Mouse (Mus musculus): ENCODE results near the gene Aldoart2. TPM values are rescaled to one million over a fixed set of nuclear protein-coding genes. Genes with fewer than 3 reads are reported as not detected.
"Not testable (repeated sequence)": the region's sequence is repeated elsewhere in the genome, so short reads cannot be mapped to it uniquely, and the experiment has no call there.

Aldoart2 gene
- total RNA-seq, 2 experiments from 2014 or later: not detected

GRCm38 (mm10) chr12:55571661-55572060 is 6.6 kb downstream of the Aldoart2 start:
- no peak for ATAC-seq (replicated peaks; ENCODE audit: low FRiP score, poor library complexity, severe bottlenecking)

GRCm38 (mm10) chr12:55573089-55573488 is 8.1 kb downstream of the Aldoart2 start:
- no peak for ATAC-seq (replicated peaks; ENCODE audit: low FRiP score, poor library complexity, severe bottlenecking)

GRCm38 (mm10) chr12:55573794-55574193 is 8.8 kb downstream of the Aldoart2 start:
- ATAC-seq (replicated peaks; ENCODE audit: low FRiP score, poor library complexity, severe bottlenecking): no peak

- not testable (repeated sequence) for ATAC-seq (replicated peaks; ENCODE audit: low FRiP score, poor library complexity, severe bottlenecking)
Measured at GRCm38 (mm10) chr12:55586936-55587335, 21.9 kb downstream of the Aldoart2 start.

- no peak for ATAC-seq (replicated peaks; ENCODE audit: low FRiP score, poor library complexity, severe bottlenecking)
Measured at GRCm38 (mm10) chr12:55598537-55598886, 33.5 kb downstream of the Aldoart2 start.

- ATAC-seq (replicated peaks; ENCODE audit: low FRiP score, poor library complexity, severe bottlenecking): no peak
Measured at GRCm38 (mm10) chr12:55598887-55599561, 34.0 kb downstream of the Aldoart2 start, which contains the start of gene Insm2. Insm2 (plus strand) TSS chr12:55599427.

GRCm38 (mm10) chr12:55599639-55600502 is 34.8 kb downstream of the Aldoart2 start:
- no peak for ATAC-seq (replicated peaks; ENCODE audit: low FRiP score, poor library complexity, severe bottlenecking)

- ATAC-seq (replicated peaks; ENCODE audit: low FRiP score, poor library complexity, severe bottlenecking): no peak
Measured at GRCm38 (mm10) chr12:55600503-55600994, 35.5 kb downstream of the Aldoart2 start.

GRCm38 (mm10) chr12:55604411-55604810 is 39.4 kb downstream of the Aldoart2 start:
- no peak for ATAC-seq (replicated peaks; ENCODE audit: low FRiP score, poor library complexity, severe bottlenecking)

GRCm38 (mm10) chr12:55607902-55608301 is 42.9 kb downstream of the Aldoart2 start:
- no peak for ATAC-seq (replicated peaks; ENCODE audit: low FRiP score, poor library complexity, severe bottlenecking)

GRCm38 (mm10) chr12:55610812-55611211 is 45.8 kb downstream of the Aldoart2 start:
- no peak for ATAC-seq (replicated peaks; ENCODE audit: low FRiP score, poor library complexity, severe bottlenecking)

Other genes with a start within 250 kb of the Aldoart2 start
- 104 and 111 TPM in 2 replicates for gene Psma6, start 181.0 kb upstream of the Aldoart2 start, total RNA-seq (2015; ENCODE audit: low replicate concordance)
- gene Psma6, start 181.0 kb upstream of the Aldoart2 start, total RNA-seq (2017; ENCODE audit: low replicate concordance): 66.7 and 125 TPM in 2 replicates
- 22.6 and 25.6 TPM in 2 replicates for gene Nfkbia, start 72.6 kb upstream of the Aldoart2 start, total RNA-seq (2015; ENCODE audit: low replicate concordance)
- 12.5 and 16.0 TPM in 2 replicates for gene Nfkbia, start 72.6 kb upstream of the Aldoart2 start, total RNA-seq (2017; ENCODE audit: low replicate concordance)
- not detected in 2 replicates for gene Insm2, start 34.2 kb downstream of the Aldoart2 start, total RNA-seq (2015; ENCODE audit: low replicate concordance)
- gene Insm2, start 34.2 kb downstream of the Aldoart2 start, total RNA-seq (2017; ENCODE audit: low replicate concordance): not detected in 2 replicates

All from erythroid progenitor cell, adult 5-6 weeks (primary cell).